Mouse (Mus musculus) frontal cortex, postnatal 10 days (tissue): ENCODE measurements around the gene Gipr.

Experiments
- DNase-seq, 2 experiments: peaks; one replicate each; pipeline ENCODE4 v3.0.0; 2022; ENCODE audit warnings: low spot score in 2 of 2, mixed read lengths in 1 of 2

Gipr gene

DNA sequence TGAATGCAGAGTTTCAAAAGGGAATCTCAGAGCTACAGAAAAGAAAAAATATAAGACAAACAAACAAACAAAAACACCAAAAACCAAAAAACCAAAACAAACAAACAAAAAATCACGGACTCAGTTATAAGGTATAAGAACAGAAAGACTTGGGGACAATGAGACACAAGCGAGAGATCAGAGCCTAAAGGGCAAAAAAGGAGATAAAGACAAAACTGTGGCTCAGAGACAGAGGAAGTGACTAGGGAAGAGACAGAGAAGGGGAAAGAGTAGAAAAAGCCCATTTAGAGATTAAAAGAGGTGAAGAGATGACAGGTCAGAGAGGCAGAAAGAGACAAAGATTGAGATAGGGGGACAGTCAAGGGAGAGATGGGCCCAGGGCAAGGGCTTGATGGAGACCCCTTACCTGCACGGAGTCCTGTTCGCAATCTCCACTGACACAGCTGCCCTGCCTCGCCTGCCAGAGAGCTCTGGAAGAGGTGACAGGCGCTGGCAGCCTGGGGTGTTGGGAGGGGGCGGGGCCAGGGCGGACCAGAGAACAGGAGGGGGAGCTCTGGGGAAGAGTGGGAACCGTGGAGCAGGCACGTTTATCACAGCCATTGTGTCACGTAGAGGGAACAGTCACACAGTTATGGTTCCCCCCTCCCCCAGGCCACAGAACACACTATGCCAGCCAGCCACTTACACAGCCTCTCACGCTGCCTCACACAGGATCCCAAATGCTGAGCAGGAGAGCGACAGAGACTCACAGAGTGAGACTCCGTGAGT is at the start of gene Gipr:
Gene Gipr (minus strand): TSS at position 472 of the 768 bp plus-strand sequence.
- no peak for DNase-seq

DNA sequence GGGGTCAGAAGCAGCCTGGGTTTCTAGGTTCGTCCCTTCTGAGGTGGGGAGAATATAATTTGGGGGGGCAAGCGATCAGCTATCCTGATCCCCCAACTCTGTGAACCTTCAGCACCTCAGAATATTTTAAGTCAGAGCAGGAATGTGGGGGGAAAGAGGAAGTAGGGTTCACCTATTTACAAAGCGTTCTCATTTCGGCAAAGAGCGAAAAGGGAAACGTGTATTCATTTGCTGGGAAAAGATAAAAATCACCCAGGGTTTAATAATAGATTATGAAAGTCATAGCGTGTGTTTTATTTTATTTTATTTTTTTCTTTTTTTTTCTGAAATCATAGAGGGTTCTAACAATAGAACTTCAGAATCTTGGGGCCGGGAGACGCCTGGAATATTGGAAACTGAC is 49.0 kb upstream of the Gipr start:
- no peak for DNase-seq

DNA sequence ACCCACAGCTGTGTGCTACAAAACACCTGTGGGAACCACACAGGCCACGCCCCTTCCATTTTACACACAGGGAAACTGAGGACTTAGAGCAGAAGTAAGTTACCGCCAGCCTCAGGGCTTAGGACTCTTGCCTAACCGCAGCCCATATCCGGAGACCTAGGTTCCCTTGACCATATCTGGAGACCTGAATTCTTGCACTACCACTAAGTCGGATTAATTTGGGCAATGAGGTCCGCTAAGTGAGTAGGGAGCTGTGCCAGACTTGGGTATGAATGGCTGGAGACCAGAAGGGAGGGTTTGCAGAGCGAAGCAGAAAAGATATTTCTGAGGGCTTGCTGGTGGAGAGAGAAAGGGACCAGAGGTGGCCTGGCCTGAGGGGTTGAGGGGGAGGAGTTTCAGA is 48.4 kb upstream of the Gipr start:
- no peak for DNase-seq

DNA sequence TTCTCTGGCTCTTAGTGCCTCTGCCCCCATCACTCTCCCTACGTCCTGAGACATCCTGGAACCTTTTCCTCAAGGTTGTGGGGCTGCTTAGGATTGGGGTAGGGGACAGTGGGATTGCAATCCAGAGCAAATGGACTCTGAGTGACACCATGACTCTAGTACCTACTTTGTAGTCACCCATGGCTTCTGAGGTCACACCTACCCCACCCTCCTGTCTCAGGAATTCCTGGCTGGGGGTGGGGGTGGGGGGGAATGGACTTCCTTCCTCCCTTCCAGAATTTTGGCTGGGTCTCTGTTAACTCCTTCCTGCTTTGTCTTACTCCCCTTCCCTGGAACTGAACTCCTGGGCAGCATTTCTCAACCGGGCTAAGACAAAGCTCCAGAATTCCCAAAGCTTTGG is 47.5 kb upstream of the Gipr start:
- DNase-seq, result no peak

DNA sequence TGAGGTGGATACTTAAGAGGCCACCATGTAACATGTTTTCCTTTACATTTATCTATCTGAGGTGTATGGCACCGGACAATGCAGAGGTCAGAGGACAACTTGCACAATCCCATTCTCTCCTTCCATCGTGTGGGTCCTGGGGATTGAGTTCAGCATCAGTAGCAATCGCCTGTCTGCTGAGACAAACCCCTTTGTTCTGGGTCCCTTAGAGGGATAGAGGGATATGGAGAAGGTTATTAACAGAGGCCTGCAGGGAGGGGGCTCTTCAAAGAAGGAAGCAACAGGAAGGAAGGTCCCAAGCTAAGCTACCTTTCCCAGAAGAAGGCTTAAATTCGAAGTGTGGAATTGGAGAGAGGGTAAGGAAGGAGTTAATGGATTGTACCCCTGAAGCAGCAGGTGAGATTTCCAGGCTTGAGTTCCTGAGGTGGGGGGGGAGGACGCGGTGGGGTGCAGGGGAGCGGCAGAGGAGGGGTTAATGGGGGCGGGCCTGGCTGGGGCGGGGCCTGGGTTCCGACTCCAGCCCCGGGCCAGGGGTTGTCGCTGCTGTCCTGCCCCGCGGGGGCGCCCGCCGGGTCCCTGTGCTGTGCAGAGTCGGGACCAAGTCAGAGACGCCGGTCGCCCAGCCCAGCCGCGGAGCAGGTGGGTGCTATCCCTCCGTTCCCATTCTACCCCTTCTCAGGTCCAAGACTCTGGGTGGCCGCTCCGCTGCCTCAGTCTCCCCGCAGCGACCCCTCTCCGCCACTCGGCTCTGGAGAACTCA is 46.2 kb upstream of the Gipr start, which contains the start of gene Gpr4:
Gene Gpr4 (plus strand): TSS at position 543 of the 760 bp plus-strand sequence.
- DNase-seq, result no peak

DNA sequence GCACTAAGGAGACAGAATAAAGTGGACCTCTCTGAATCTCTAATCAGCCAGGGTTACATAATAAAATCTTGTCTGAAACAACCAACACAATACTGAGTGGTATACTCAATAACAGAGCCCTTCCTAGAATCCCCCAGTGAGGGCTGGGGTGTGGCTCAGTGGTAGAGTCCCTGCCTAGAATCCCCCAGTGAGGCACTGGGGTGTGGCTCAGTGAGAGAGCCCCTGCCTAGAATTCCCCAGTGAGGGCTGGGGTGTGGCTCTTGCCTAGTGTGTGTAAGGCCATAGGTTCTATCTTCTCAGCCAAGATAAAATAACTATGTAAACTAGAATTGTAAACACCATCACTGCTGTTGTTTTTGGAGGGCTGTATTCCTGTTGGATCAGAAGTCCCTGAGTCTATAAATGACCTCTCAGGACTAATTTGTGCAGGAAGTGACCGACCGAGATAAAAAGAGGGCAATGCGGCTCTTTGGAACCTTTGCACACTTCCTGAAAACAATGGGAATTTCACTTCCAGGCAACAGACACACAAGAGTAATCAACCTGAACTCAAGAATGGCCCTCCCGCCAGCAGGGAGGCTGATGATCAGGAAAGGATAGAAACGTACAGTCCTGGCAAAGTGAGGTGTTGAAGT is 45.2 kb upstream of the Gipr start:
- DNase-seq, result no peak

DNA sequence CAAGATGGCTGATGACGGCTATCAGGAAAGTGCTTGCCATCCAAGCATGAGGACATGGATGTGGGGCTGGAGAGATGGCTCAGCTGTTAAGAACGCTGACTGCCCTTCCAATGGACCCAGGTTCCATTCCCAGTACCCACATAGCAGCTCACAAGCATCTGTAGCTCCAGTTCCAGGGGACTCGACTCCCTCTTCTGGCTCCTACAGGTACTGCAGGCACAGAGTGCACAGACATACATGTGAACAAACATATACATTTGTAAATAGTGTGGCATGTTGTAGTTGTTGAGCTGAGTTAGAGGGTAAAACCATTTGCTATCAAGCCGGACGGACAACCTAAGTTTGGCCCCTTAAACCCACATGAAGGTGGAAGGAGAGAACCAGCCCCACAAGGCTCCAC is 44.1 kb upstream of the Gipr start:
- DNase-seq, result no peak

DNA sequence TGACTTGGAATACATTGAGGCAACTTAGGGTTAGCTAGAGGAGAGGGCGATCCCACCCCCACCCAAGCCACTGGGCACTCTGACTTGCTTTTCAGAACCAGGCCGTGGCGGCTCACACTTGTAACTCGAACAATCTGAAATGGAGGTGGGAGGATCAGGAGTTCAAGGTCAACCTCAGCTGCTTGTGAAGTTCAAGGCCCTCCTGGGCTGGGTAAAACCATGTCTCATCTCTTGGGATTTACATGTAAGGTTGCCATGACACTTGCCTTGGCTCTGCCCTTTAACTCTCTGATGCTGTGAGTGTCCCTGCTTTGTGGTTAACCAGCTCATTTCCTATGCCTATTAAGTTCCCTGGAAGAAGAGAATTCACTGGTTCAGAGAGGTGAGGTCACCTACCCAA is 43.6 kb upstream of the Gipr start:
- DNase-seq, result no peak

DNA sequence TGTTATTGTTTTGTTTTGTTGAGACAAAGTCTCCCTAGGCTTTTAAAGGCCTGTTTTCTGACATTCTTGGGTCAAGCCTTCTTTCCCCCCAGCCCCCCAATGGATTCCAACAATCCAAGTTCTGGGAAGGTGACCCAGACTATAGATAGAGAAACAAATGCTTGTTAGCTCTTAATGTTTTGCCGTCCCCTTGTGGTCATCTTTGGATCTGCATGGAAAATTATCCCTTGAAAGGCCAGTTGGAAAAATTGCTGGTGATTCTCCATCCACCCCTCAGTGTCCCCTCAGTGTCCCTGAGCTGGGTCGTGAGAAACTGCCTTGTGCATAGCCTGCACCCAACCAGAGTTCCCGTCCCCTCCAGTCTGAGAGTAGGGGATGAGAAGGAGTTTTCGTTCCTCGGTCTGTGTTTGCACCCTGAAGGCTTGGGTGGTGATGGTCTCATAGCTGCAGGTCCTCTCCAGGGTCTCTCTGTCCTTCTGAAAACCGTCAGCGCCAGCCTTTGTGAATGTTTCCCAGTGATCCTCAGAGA is 43.1 kb upstream of the Gipr start:
- no peak for DNase-seq

DNA sequence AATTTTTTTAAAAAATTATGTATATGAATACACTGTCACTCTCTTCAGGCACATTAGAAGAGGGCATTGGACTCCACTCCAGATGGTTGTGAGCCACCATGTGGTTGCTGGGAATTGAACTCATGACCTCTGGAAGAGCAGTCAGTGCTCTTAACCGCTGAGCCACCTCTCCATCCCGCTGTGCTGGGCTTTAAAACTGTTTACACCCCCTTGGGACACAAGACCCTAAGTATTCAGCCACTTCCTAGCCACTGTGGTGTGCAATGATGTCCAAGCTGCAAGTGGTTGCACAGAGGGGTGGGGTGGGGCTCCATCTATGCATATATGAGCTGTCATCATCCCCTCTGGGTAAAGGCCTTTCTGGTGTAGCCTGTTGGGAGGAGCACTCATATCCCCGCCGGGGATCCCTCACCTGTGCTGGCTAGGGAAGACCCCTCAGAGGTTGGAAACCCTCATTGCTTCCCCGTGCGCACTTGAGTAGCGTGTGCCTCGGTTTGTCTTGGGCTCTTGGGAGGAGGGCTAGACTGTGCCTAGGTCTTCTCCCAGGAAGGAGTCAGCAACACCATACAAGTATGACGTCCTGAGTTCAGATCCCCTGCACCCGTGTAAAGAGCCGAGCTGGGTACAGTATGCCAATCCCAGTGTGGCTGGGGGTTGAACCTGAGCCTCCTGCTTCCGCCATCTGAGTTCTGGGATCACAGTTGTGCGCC is 42.4 kb upstream of the Gipr start:
- no peak for DNase-seq

DNA sequence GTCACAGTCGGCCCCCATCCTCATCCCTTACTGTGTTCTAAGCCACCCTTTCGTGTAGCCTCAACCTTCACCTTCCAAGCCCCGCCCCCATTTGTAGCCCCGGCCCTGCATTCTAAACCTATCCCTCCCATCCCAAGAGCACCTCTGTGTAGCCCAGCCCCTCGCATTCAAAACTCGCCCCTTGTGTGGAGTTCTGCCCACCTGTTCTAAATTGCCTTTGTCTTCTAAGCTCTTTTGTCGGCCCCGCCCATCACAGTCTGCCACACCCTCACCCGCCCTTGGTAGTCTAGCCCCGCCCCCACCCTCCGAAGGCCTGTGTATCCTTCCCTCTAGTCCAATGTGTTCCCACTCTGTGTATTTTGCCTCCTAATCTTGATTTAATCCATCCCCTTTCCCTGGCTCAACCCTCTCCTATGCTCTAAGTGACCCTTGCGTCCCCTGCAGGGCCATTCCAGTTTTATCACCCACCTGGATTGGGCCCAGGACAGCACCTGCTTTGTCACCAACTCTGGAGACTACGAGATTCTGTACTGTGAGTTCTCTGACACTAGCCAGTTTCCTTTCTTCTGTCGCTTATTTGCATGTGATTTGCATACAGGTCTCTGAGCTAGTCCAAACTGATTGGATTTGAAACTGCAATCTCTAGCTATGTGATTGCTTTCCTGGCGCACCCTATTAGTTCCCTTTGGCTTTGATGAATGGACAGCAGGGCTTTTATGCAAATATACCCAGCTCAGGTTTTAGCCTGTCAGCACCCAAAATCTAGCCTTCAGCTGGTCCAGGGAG is 36.3 kb upstream of the Gipr start:
- DNase-seq, result no peak

DNA sequence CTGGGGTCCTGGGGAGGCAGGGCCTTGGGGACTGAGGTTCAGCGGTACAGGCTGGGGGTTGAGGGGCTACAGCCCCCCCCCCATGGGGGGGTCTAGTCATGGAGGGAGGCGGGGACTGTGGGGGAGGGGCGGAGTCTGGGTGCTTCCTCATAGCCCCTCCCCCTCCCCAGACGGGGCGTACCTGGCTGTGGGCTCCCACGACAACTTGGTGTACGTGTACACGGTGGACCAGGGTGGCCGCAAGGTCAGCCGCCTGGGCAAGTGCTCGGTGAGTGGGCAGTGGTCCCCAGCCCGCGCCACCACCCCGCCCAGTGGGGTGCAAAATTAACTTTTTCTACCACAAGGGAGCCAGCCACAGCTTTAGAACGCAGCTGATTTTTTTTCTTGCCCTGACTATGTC is 35.7 kb upstream of the Gipr start:
- DNase-seq, result no peak

DNA sequence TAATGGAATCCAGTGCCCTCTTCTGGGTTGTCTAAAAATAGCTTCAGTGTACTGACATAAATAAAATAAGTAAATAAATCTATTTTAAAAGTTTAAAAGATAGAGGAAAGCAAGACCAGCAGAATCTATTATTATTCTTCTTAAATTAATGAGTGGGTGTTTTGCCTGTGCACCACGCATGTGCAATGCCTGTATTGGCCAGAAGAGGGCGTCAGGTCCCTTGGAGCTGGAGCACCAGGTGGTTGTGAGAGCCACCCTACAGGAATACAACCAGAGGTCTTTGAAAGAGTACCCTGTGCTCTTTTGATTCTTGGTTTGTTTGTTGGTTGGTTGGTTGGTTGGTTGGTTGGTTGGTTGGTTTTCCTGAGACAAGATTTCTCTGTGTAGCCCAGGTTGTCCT is 32.1 kb upstream of the Gipr start:
- DNase-seq, result no peak

DNA sequence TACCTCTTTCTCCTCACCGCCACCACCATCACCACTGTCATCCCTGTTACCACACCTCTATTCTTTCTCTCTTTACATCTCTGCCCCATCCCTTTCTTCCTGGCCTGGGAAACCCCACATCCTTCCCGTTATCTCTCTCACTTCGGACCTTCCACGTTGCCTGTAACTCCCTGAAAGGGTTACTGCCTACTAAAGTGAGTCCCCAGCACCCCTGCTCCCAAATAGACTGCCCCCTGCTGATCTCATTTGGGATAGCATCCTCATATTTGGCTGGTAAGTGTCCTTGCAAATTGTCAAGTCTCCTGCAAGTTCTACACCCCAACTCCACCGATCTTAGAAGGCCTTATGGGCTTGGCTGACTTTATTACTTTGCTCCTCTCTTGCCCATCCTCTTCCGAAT is 30.7 kb upstream of the Gipr start:
- no peak for DNase-seq

DNA sequence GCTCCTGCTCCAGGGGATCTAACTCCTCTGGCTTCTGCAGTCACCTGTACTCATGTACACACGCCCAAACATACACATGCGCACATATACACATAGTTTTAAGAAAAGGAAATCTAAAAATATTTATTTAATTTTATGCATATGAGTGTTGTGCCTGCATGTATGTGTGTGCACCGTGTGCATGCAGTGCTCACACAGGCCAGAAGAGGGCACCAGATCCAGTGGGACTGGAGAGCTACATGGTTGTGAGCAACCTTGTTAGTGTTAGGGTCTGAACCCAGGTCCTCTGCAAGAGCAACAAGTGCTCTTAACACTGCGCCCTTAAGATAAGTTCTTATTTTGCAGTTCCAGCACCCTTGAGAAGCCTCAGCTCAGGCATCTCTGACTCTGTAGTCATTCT is 28.7 kb upstream of the Gipr start:
- no peak for DNase-seq

DNA sequence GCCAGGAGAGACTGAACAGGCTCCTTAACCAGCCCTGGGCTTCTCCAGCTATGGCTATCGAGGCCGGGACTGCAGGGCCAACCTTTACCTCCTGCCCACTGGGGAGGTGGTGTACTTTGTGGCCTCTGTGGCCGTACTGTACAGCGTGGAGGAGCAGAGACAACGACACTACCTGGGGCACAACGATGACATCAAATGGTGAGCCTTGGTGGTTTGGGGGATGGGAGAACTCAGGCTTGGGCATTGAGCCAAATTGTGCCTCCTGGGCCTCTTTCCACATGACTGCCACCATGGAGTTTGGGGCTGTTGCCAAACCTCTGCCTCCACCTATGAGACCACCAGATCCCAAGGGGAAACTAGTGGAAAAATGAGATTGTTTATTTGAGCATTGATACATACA is 18.8 kb upstream of the Gipr start:
- no peak for DNase-seq

DNA sequence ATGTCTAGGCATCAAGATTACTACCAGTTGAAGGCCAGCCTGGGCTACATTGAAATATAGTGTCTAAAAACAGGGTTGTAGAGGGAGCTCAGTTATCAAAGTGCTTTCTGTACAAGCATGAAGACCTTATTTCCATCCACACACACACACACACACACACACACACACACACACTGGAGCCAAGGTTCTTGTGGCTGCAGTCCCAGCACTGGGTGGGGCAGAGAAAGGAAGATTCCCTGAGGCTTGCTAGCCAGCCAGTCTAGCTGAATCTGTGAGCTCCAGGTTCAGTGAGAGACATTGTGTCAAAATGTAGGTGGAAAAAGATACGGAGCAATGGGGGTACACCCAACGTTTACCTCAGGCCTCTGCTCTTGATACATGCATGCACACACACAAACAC is 18.3 kb upstream of the Gipr start:
- no peak for DNase-seq

DNA sequence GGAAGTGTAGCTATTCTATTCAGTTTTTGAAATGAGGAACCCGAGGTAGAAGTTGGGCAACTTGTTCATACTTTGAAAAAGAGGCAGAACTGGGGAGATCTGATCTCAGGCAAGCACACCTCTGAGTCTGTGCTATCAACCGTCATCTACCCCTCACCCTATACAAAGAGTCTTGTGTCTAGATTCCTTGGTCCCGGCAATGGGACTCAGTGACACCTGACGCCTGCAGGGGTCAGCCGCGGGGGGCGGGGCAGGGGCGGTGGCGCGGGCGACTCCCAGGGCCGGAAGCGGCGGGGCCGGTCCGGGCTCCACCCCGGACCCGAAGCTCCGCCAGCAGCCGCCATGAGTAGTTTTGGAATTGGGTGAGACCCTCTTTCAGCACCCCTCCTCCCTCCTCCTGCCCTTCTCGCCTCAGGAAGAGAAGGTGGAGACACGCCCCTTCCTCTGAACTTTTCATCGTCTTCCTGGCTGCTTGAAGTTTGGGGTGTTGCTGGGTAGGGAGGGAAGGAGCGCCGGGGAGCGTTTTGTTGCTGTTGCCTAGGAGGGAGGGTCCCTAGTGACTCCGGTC is 15.0 kb upstream of the Gipr start:
- no peak for DNase-seq

DNA sequence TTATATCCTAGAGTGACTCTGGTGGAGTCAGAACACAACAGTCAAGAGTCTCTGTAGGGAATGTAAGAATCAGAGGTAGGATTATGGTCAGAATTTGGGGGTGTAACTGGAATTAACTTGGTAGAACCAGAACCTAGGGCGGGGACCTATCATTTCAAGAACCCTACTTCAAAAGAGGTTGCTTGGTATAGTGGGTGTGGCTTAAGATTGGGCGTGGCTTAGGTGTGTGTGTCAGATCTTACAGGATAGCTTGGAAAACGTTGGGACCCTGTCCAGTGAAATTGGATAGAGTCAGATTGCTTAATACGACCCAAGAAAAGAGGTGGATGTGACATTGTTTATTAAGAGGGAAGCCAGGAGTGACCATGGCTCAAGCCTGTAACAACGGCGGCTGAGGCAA is 14.0 kb upstream of the Gipr start:
- DNase-seq, result no peak

DNA sequence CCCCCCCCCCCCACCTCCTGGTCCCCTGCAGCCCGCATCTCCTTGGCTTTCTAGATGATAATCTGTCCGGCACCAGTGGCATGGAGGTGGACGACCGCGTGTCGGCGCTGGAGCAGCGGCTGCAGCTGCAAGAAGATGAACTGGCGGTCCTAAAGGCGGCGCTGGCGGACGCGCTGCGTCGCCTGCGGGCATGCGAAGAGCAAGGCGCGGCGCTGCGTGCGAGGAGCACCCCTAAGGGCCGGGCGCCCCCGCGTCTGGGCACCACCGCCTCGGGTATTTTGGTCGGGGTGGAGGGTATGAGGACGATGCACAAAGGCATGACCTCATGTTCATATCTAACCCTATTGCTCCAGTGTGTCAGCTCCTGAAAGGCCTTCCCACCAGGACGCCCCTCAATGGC is 13.2 kb upstream of the Gipr start:
- peak in 1 of 2 experiments; percentile 76 for DNase-seq
